ENCODE assay signal across 7 mouse cellular contexts in genomic region chr15:7809841-7810391, GRCm38 (mm10). TPM values are rescaled to one million over a fixed set of nuclear protein-coding genes. Genes with fewer than 3 reads are reported as not detected.
A peak's percentile ranks its signal among the peaks of the same experiment; 100 is the strongest.
DNase-seq lines count a peak whose midpoint lies in the region; ATAC-seq lines count a peak whose summit lies in the region.

No protein-coding gene starts in this region.

- no peak; the same call in 1 of the 2 replicates for ATAC-seq in embryonic facial prominence, embryonic 15.5 days (ENCODE audit: insufficient number of reproducible peaks, low FRiP score, low TSS enrichment, low read depth)

- peaks cover 49% of the 10 kb centered on the region for H3K4me1 ChIP-seq in embryonic facial prominence, embryonic 15.5 days
- peaks cover 50% of the 10 kb centered on the region for H3K4me1 ChIP-seq in limb, embryonic 10.5 days

- H3K27ac ChIP-seq in embryonic facial prominence, embryonic 15.5 days (replicated peaks) = peak overlapping the region; percentile 34; the same call in 1 of the 2 replicates
- H3K27ac ChIP-seq in limb, embryonic 10.5 days = peak overlapping the region; percentile 83

- peak overlapping the region; percentile 95 for H3K4me2 ChIP-seq in embryonic facial prominence, embryonic 15.5 days (replicated peaks)

- DNase-seq in right cerebral cortex, adult 18-20 months = peak; percentile 8
- no peak for DNase-seq in right cerebral cortex, postnatal 25 days
- DNase-seq in limb, embryonic 10.5 days (ENCODE audit: low spot score) = peak; percentile 70
- DNase-seq in neural tube, embryonic 10.5 days (ENCODE audit: extremely low spot score, low spot score) = peak; percentile 62
- no peak for DNase-seq in spleen, postnatal 14 days (ENCODE audit: low spot score in 2 of 2)
- DNase-seq in layer of hippocampus, adult 18-20 months (ENCODE audit: low spot score in 2 of 2) = no peak

- no peaks in the 10 kb centered on the region for H3K9me3 ChIP-seq in embryonic facial prominence, embryonic 15.5 days (replicated peaks)
- H3K9me3 ChIP-seq in limb, embryonic 10.5 days (replicated peaks) = no peaks in the 10 kb centered on the region

- H3K9ac ChIP-seq in embryonic facial prominence, embryonic 15.5 days = peak overlapping the region; percentile 44; the same call in 1 of the 2 replicates

- H3K4me3 ChIP-seq in embryonic facial prominence, embryonic 15.5 days (replicated peaks) = peak overlapping the region; percentile 59
- H3K4me3 ChIP-seq in limb, embryonic 10.5 days = peak overlapping the region; percentile 65

- peaks cover 75% of the 10 kb centered on the region for H3K27me3 ChIP-seq in embryonic facial prominence, embryonic 15.5 days
- peaks cover 100% of the 10 kb centered on the region for H3K27me3 ChIP-seq in limb, embryonic 10.5 days (ENCODE audit: low read depth, poor library complexity, severe bottlenecking)

- H3K36me3 ChIP-seq in embryonic facial prominence, embryonic 15.5 days = no peaks in the 10 kb centered on the region
- H3K36me3 ChIP-seq in limb, embryonic 10.5 days = no peaks in the 10 kb centered on the region

- 1% methylated on average over 32 of the region's 32 CpGs for WGBS in embryonic facial prominence, embryonic 15.5 days
- WGBS in limb, embryonic 10.5 days = 1% methylated on average over 32 of the region's 32 CpGs

RNA-seq across cellular contexts. Expression of gene Gdnf, which starts 0.7 kb away (rescaled TPM):
- polyA plus RNA-seq in embryonic facial prominence, embryonic 15.5 days (2015; fragmentation: Nextera tagmentation; extraction: Ambion mirVana) = 1.1 and 1.3 TPM in 2 replicates
- 1.3 and 1.6 TPM in 2 replicates for polyA plus RNA-seq in limb, embryonic 10.5 days (2016; fragmentation: Nextera tagmentation; extraction: Ambion mirVana)
- total RNA-seq in layer of hippocampus, adult 18-20 months (2021) = under 1 TPM; 0.20 TPM

Comparison
In these comparisons a context has a peak if more than half of its experiments do, and no peak if none do; other contexts are left out.
1. DNase-seq: peak in right cerebral cortex, adult 18-20 months (single experiment), limb, embryonic 10.5 days (single experiment) and neural tube, embryonic 10.5 days (single experiment); none in right cerebral cortex, postnatal 25 days (single experiment), spleen, postnatal 14 days (0 of 2) and layer of hippocampus, adult 18-20 months (0 of 2).